Mouse (Mus musculus) midbrain, postnatal 0 days (tissue): ENCODE results near the gene Gm20388. TPM values are rescaled to one million over a fixed set of nuclear protein-coding genes. Genes with fewer than 3 reads are reported as not detected.

Experiments used
- ATAC-seq: fragments of 200-750 bp; cut with Nextera tagmentation; 2 replicates; pipeline ENCODE4 v1.8.0; 2017; ENCODE audit warnings: moderate number of reproducible peaks, mild to moderate bottlenecking, moderate TSS enrichment, moderate library complexity; ENCODE audit not compliant: low FRiP score
- DNase-seq: peaks from one replicate; pipeline ENCODE4 v3.0.0-alpha.2; 2015; ENCODE audit warnings: low spot score
- H3K27ac ChIP-seq: fragments of 300-500 bp; sonication (generic); 2 replicates; pipeline ENCODE4 v1.5.1; 2014; ENCODE audit warnings: low read depth, mild to moderate bottlenecking, low read length, mixed read lengths
- H3K27me3 ChIP-seq: fragments of 300-500 bp; sonication (generic); 2 replicates; pipeline ENCODE4 v1.6.1; 2014; ENCODE audit warnings: low read length, control low read depth, mixed read lengths; ENCODE audit not compliant: insufficient read depth
- H3K36me3 ChIP-seq: fragments of 300-500 bp; sonication (generic); 2 replicates; pipeline ENCODE4 v1.6.1; 2014; ENCODE audit warnings: low read length, control low read depth, mixed read lengths; ENCODE audit not compliant: insufficient read depth
- H3K4me1 ChIP-seq: fragments of 300-500 bp; sonication (generic); 2 replicates; pipeline ENCODE4 v1.6.1; 2014; ENCODE audit warnings: mild to moderate bottlenecking, control low read depth, antibody characterized with exemption, low read length, mixed read lengths; ENCODE audit not compliant: insufficient read depth
- H3K4me2 ChIP-seq: fragments of 300-500 bp; sonication (generic); 2 replicates; pipeline ENCODE4 v1.6.1; 2014; ENCODE audit warnings: low read depth, mild to moderate bottlenecking, low read length, mixed read lengths; ENCODE audit not compliant: poor library complexity, severe bottlenecking
- H3K4me3 ChIP-seq: fragments of 300-500 bp; sonication (generic); 2 replicates; pipeline ENCODE4 v1.5.1; 2014; ENCODE audit warnings: low read depth, mild to moderate bottlenecking, low read length, moderate library complexity
- H3K9ac ChIP-seq: fragments of 300-500 bp; sonication (generic); replicated peaks from 2 replicates; pipeline ENCODE4 v1.6.1; 2014; ENCODE audit warnings: mild to moderate bottlenecking, low read length, moderate library complexity, mixed read lengths; ENCODE audit not compliant: poor library complexity, severe bottlenecking
- H3K9me3 ChIP-seq: fragments of 300-500 bp; sonication (generic); 2 replicates; pipeline ENCODE4 v1.6.1; 2016; ENCODE audit warnings: low read length, control low read depth
- CTCF ChIP-seq: IDR thresholded peaks from 2 replicates; pipeline ENCODE4 v1.5.1; 2016; ENCODE audit warnings: antibody characterized with exemption, mild to moderate bottlenecking
- WGBS: fragments of 180-500 bp; shearing (Covaris S2); extraction: QIAGEN DNeasy Blood & Tissue Kit; methylation state at CpG from one replicate; pipeline ENCODE4 v1.1.7; 2014; 5-methylcytosine and 5-hydroxymethylcytosine counted together
- polyA plus RNA-seq: library from polyadenylated mRNA; unstranded; fragments of >200 nt; fragmentation: Nextera tagmentation; extraction: Ambion mirVana; gene quantifications from 2 replicates; pipeline ENCODE4 v1.2.1, GENCODE M21; 2015
- total RNA-seq: library from RNA; depleted of rRNA; stranded (reverse); fragments of >200 nt; gene quantifications from 2 replicates; pipeline ENCODE4 v1.2.3, GENCODE M21; 2014

The Gm20388 gene
- total and polyA plus RNA-seq, 2 experiments from 2014 or later, result 74.2 TPM; not detected in 1

DNA sequence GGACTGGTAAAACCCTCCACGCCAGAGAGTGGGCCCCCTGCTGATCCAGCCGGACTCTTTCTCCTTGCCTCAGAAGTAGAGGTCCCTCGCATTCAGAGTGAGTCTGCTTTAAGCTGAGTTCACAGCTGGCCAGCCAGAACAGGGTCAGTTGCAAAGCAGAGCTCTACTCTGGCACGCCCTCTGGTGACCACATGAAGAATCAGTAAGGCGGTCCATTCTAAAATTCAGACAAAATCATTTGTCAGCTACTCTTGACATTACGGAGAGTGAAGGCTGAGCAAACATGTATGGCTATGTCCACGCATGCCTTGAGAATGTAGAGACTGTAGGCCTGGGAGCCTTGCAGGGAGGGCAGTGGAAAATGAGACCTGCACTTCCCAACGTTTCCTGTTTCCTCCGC lies 2459.0 kb downstream of the Gm20388 start:
- peak; percentile 89 for TF ChIP-seq CTCF
- WGBS, result 11% methylated on average over 9 of the region's 9 CpGs
- ATAC-seq (0 out of 2 replicates have a peak, but pooled peaks have one; percentile 34), DNase-seq (peak; percentile 73)
- Histone ChIP-seq H3K4me1 (no peaks in the 10 kb centered on the region), H3K27me3 (0 out of 2 replicates have a peak, but pooled peaks cover under 1% of the 10 kb centered on the region), H3K9me3 (no peaks in the 10 kb centered on the region), H3K4me3 (no peak overlapping the region), H3K27ac (no peak overlapping the region), H3K36me3 (no peaks in the 10 kb centered on the region), H3K4me2 (no peak overlapping the region), H3K9ac (no peak overlapping the region)

DNA sequence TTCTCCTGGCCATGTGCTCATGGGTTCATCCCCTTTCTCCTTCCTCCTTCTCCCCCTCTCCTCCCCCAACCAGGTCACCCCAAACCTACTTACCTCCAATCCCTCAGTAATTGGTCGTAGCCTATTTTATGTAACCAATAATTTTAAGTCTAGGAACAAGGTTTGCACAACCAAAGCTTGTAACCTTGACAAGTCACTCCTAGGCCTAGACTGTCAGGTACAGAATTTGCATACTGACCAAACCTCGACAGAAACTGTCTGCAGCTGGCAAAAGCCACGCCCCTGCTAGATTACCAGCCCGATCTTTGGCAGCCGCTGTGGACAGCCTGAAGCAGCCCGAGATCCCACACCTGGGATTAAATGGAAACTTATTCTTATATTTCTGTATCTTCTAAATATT lies 2461.1 kb downstream of the Gm20388 start:
- no peak for ATAC-seq
- WGBS, result 77% methylated on average over 6 of the region's 6 CpGs
- H3K4me2 ChIP-seq, result no peak overlapping the region

DNA sequence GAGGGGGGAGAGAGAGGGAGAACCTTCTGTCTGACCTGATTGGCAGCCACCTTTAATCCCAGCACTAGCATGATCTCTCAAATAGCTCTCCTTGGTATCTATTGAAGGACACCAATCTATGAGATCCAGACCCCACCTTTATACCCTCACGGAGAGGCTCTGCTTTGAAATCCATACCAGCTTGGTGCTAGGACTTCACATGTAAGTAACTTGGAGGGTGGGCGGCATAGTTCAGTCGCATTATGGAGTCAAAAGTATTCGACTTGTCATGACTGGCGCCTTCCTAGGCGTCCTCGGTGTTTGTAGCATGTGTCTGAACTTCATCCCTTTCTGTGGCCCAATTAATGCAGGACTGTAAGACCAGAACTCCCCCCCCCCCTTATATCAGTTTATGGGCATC lies 2464.7 kb downstream of the Gm20388 start:
- no peak overlapping the region for H3K4me2 ChIP-seq
- no peak overlapping the region for H3K27ac ChIP-seq
- 96% methylated on average over 7 of the region's 7 CpGs for WGBS
- H3K4me1 ChIP-seq, result peaks cover 8% of the 10 kb centered on the region
- 0 out of 2 replicates have a peak, but pooled peaks cover 6% of the 10 kb centered on the region for H3K36me3 ChIP-seq
- DNase-seq (no peak), ATAC-seq (no peak)
- no peak for TF ChIP-seq CTCF
- no peak overlapping the region for H3K9ac ChIP-seq
- no peaks in the 10 kb centered on the region for H3K27me3 ChIP-seq
- no peak overlapping the region; the same call in 1 of the 2 replicates for H3K4me3 ChIP-seq
- no peaks in the 10 kb centered on the region for H3K9me3 ChIP-seq

More for the DNA sequence above, 2461.1 kb downstream of the Gm20388 start:
- Histone ChIP-seq H3K4me3 (no peak overlapping the region), H3K9ac (no peak overlapping the region), H3K9me3 (no peaks in the 10 kb centered on the region), H3K36me3 (no peaks in the 10 kb centered on the region), H3K27me3 (no peaks in the 10 kb centered on the region), H3K27ac (no peak overlapping the region), H3K4me1 (no peaks in the 10 kb centered on the region)
- TF ChIP-seq CTCF, result no peak
- DNase-seq, result no peak

DNA sequence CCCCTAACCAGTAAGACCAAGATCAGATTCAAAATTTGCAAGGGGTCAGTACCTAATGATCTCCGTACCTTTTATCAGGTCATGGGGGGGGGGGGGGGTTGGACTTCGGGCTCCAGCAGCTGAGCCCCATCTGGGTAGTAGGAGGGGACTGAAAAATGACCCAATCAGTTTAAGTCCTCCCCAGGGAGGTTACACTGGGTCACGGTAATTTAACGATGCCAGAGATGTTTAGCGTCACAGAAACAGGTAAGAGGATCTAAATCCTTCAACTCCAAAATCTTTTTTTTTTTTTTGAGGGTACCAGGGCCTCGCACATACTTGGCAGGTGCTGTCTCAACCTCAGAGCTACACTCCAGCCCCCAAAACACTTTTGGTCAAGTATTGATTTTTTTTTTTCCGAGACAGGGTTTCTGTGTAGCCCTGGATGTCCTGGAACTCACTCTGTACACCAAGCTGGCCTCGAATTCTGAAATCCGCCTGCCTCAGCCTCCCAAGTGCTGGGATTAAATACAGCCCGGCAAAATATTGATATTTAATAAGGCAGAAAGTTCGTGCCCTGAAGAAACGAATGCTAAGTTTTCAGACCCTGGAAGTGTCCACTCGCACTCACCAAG lies 2465.2 kb downstream of the Gm20388 start:
- Histone ChIP-seq H3K9me3 (no peaks in the 10 kb centered on the region), H3K4me1 (peaks cover 8% of the 10 kb centered on the region), H3K27ac (no peak overlapping the region), H3K36me3 (0 out of 2 replicates have a peak, but pooled peaks cover 6% of the 10 kb centered on the region), H3K9ac (peak overlapping the region; percentile 29; the same call in 1 of the 2 replicates), H3K4me2 (peak overlapping the region; percentile 81), H3K4me3 (peak overlapping the region; percentile 98), H3K27me3 (no peaks in the 10 kb centered on the region)
- 28% methylated on average over 13 of the region's 13 CpGs for WGBS
- ATAC-seq (peak; percentile 25; the same call in 1 of the 2 replicates), DNase-seq (no peak)
- TF ChIP-seq CTCF, result no peak

DNA sequence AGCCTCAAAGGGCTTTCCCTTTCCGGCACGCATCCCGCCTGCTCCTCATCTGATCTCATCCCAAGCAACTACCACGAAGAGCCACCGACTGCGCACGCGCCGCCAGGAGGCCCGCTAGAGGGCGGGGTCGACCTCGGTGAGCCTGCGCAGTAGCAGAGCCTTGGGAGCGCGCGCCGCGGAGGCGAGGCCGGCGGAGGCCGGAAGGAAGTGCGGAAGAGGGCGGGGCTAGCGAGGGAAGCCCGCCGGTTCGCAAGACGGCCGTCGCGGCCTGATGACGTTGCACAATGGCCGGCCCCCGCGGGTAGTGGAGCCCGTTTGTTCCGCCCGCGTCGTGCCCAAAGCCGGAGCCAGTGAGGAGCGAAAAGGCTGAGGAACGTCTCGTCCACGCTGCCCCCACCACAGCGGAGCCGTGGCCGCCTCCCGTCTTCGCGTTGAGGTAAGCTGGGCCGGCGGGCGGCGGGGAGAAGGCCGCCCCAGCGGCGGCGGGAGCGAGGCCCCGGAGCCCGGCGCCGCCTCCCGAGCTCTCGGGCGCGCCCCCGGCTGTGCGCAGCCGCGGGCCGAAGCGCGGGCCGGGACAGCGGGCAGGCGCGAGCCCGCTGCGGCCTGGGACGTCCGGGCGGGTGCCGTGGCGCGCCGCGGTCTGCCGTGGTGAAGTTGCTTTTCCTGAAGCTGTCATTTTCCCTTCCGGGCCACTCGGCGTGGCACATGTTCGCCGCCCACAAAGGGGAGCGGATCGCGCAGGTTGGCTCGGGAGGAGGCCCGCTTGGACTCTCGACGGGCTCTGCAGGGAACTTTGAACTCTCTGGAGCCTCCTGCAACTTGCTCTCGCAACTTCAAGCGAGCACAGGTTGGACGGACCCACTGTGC lies 2466.0 kb downstream of the Gm20388 start, which contains the start of gene Zc3h18:
Zc3h18 (plus strand) TSS at position 245 of the 867 bp plus-strand sequence.
- H3K4me3 ChIP-seq, result peak within 1 kb of the TSS; percentile 98
- DNase-seq (peak; percentile 99), ATAC-seq (peak; percentile 95)
- H3K4me2 ChIP-seq, result peak within 1 kb of the TSS; percentile 81
- peak; percentile 72 for TF ChIP-seq CTCF
- 0 out of 2 replicates have a peak, but pooled peaks cover 6% of the 10 kb centered on the region for H3K36me3 ChIP-seq
- no peaks in the 10 kb centered on the region for H3K9me3 ChIP-seq
- no peaks in the 10 kb centered on the region for H3K27me3 ChIP-seq
- H3K4me1 ChIP-seq, result peaks cover 8% of the 10 kb centered on the region
- peak within 1 kb of the TSS; percentile 88 for H3K9ac ChIP-seq
- H3K27ac ChIP-seq, result peak within 1 kb of the TSS; percentile 91
- WGBS, result under 1% methylated on average over 85 of the region's 107 CpGs
